Mouse (Mus musculus): ENCODE measurements around the gene Rnase4. TPM values are rescaled to one million over a fixed set of nuclear protein-coding genes. Genes with fewer than 3 reads are reported as not detected.
A peak's percentile ranks its signal among the peaks of the same experiment; 100 is the strongest.

Gene Rnase4
- polyA plus RNA-seq, 1 experiment from 2014 or later = 73.0 TPM

GRCm38 (mm10) chr14:51144451-51144850, 53.6 kb downstream of the Rnase4 start:
- Histone ChIP-seq H3K4me3 (ENCODE audit: low read depth, low read length) (no peak overlapping the region), H3K36me3 (ENCODE audit: control insufficient read depth, insufficient read depth, low read length) (no peaks in the 10 kb centered on the region), H3K4me2 (ENCODE audit: low read depth, low read length) (no peak overlapping the region), H3K9me3 (ENCODE audit: control insufficient read depth, low read length) (no peaks in the 10 kb centered on the region), H3K4me1 (ENCODE audit: control insufficient read depth, insufficient read depth, low read length) (no peaks in the 10 kb centered on the region), H3K27me3 (replicated peaks; ENCODE audit: control insufficient read depth, insufficient read depth, low read length) (no peaks in the 10 kb centered on the region), H3K27ac (replicated peaks; ENCODE audit: low read depth, low read length) (no peak overlapping the region), H3K9ac (ENCODE audit: low read depth, low read length) (no peak overlapping the region)
- DNase-seq (ENCODE audit: low spot score) (no peak), ATAC-seq (ENCODE audit: low read depth) (no peak)
- WGBS = 88% methylated on average over 4 of the region's 4 CpGs

GRCm38 (mm10) chr14:51145521-51145920, 54.6 kb downstream of the Rnase4 start:
- Histone ChIP-seq H3K27ac (replicated peaks; ENCODE audit: low read depth, low read length) (no peak overlapping the region), H3K4me2 (ENCODE audit: low read depth, low read length) (no peak overlapping the region), H3K4me1 (ENCODE audit: control insufficient read depth, insufficient read depth, low read length) (no peaks in the 10 kb centered on the region), H3K27me3 (replicated peaks; ENCODE audit: control insufficient read depth, insufficient read depth, low read length) (no peaks in the 10 kb centered on the region), H3K9ac (ENCODE audit: low read depth, low read length) (no peak overlapping the region), H3K9me3 (ENCODE audit: control insufficient read depth, low read length) (no peaks in the 10 kb centered on the region), H3K36me3 (ENCODE audit: control insufficient read depth, insufficient read depth, low read length) (no peaks in the 10 kb centered on the region), H3K4me3 (ENCODE audit: low read depth, low read length) (no peak overlapping the region)
- 77% methylated on average over 6 of the region's 6 CpGs for WGBS
- peak; percentile 45 for DNase-seq (ENCODE audit: low spot score)
- no peak for ATAC-seq (ENCODE audit: low read depth)

- no peaks in the 10 kb centered on the region for H3K27me3 ChIP-seq (replicated peaks; ENCODE audit: control insufficient read depth, insufficient read depth, low read length)
- no peak within 1 kb of the TSS for H3K27ac ChIP-seq (replicated peaks; ENCODE audit: low read depth, low read length)
- DNase-seq (ENCODE audit: low spot score) (no peak), ATAC-seq (ENCODE audit: low read depth) (no peak)
- no peak within 1 kb of the TSS for H3K4me2 ChIP-seq (ENCODE audit: low read depth, low read length)
- H3K9me3 ChIP-seq (ENCODE audit: control insufficient read depth, low read length) = no peaks in the 10 kb centered on the region
- 61% methylated on average over 2 of the region's 2 CpGs for WGBS
- no peak within 1 kb of the TSS for H3K4me3 ChIP-seq (ENCODE audit: low read depth, low read length)
- no peaks in the 10 kb centered on the region for H3K36me3 ChIP-seq (ENCODE audit: control insufficient read depth, insufficient read depth, low read length)
- no peak within 1 kb of the TSS for H3K9ac ChIP-seq (ENCODE audit: low read depth, low read length)
- no peaks in the 10 kb centered on the region for H3K4me1 ChIP-seq (ENCODE audit: control insufficient read depth, insufficient read depth, low read length)
Observed at GRCm38 (mm10) chr14:51146685-51147084, 55.8 kb downstream of the Rnase4 start, which contains the start of gene Rnase1. Gene Rnase1, minus strand, starts transcription at chr14:51146785.

GRCm38 (mm10) chr14:51148006-51148405, 57.1 kb downstream of the Rnase4 start:
- H3K9ac ChIP-seq (ENCODE audit: low read depth, low read length) = no peak overlapping the region
- ATAC-seq (ENCODE audit: low read depth) (no peak), DNase-seq (ENCODE audit: low spot score) (no peak)
- no peaks in the 10 kb centered on the region for H3K4me1 ChIP-seq (ENCODE audit: control insufficient read depth, insufficient read depth, low read length)
- no peak overlapping the region for H3K4me2 ChIP-seq (ENCODE audit: low read depth, low read length)
- H3K4me3 ChIP-seq (ENCODE audit: low read depth, low read length) = no peak overlapping the region
- WGBS = 67% methylated on average over 3 of the region's 3 CpGs
- no peaks in the 10 kb centered on the region for H3K9me3 ChIP-seq (ENCODE audit: control insufficient read depth, low read length)
- no peak overlapping the region for H3K27ac ChIP-seq (replicated peaks; ENCODE audit: low read depth, low read length)
- no peaks in the 10 kb centered on the region for H3K27me3 ChIP-seq (replicated peaks; ENCODE audit: control insufficient read depth, insufficient read depth, low read length)
- no peaks in the 10 kb centered on the region for H3K36me3 ChIP-seq (ENCODE audit: control insufficient read depth, insufficient read depth, low read length)

- no peak for DNase-seq (ENCODE audit: low spot score)
- no peak for ATAC-seq (ENCODE audit: low read depth)
- Histone ChIP-seq H3K27me3 (replicated peaks; ENCODE audit: control insufficient read depth, insufficient read depth, low read length) (no peaks in the 10 kb centered on the region), H3K9me3 (ENCODE audit: control insufficient read depth, low read length) (no peaks in the 10 kb centered on the region), H3K27ac (replicated peaks; ENCODE audit: low read depth, low read length) (no peak overlapping the region), H3K4me3 (ENCODE audit: low read depth, low read length) (no peak overlapping the region), H3K4me1 (ENCODE audit: control insufficient read depth, insufficient read depth, low read length) (no peaks in the 10 kb centered on the region), H3K9ac (ENCODE audit: low read depth, low read length) (no peak overlapping the region), H3K4me2 (ENCODE audit: low read depth, low read length) (no peak overlapping the region), H3K36me3 (ENCODE audit: control insufficient read depth, insufficient read depth, low read length) (no peaks in the 10 kb centered on the region)
- WGBS = 49% methylated on average over 5 of the region's 5 CpGs
Observed at GRCm38 (mm10) chr14:51149164-51149563, 58.3 kb downstream of the Rnase4 start.

- H3K36me3 ChIP-seq (ENCODE audit: control insufficient read depth, insufficient read depth, low read length) = no peaks in the 10 kb centered on the region
- no peak overlapping the region for H3K9ac ChIP-seq (ENCODE audit: low read depth, low read length)
- no peaks in the 10 kb centered on the region for H3K27me3 ChIP-seq (replicated peaks; ENCODE audit: control insufficient read depth, insufficient read depth, low read length)
- no peak overlapping the region for H3K27ac ChIP-seq (replicated peaks; ENCODE audit: low read depth, low read length)
- no peaks in the 10 kb centered on the region for H3K9me3 ChIP-seq (ENCODE audit: control insufficient read depth, low read length)
- DNase-seq (ENCODE audit: low spot score) (no peak), ATAC-seq (ENCODE audit: low read depth) (no peak)
- WGBS = 91% methylated on average over 3 of the region's 3 CpGs
- H3K4me3 ChIP-seq (ENCODE audit: low read depth, low read length) = no peak overlapping the region
- H3K4me1 ChIP-seq (ENCODE audit: control insufficient read depth, insufficient read depth, low read length) = no peaks in the 10 kb centered on the region
- H3K4me2 ChIP-seq (ENCODE audit: low read depth, low read length) = no peak overlapping the region
Observed at GRCm38 (mm10) chr14:51150206-51150831, 59.4 kb downstream of the Rnase4 start.

- WGBS = 74% methylated on average over 5 of the region's 5 CpGs
Observed at GRCm38 (mm10) chr14:51152249-51152870, 61.5 kb downstream of the Rnase4 start.

More at GRCm38 (mm10) chr14:51152249-51152870, 61.5 kb downstream of the Rnase4 start:
- H3K27ac ChIP-seq (replicated peaks; ENCODE audit: low read depth, low read length) = no peak overlapping the region
- no peaks in the 10 kb centered on the region for H3K9me3 ChIP-seq (ENCODE audit: control insufficient read depth, low read length)
- H3K36me3 ChIP-seq (ENCODE audit: control insufficient read depth, insufficient read depth, low read length) = no peaks in the 10 kb centered on the region
- no peaks in the 10 kb centered on the region for H3K27me3 ChIP-seq (replicated peaks; ENCODE audit: control insufficient read depth, insufficient read depth, low read length)
- no peak overlapping the region for H3K4me2 ChIP-seq (ENCODE audit: low read depth, low read length)
- H3K9ac ChIP-seq (ENCODE audit: low read depth, low read length) = no peak overlapping the region
- DNase-seq (ENCODE audit: low spot score) = no peak
- H3K4me1 ChIP-seq (ENCODE audit: control insufficient read depth, insufficient read depth, low read length) = no peaks in the 10 kb centered on the region
- ATAC-seq (ENCODE audit: low read depth) = no peak
- H3K4me3 ChIP-seq (ENCODE audit: low read depth, low read length) = no peak overlapping the region
